Mouse (Mus musculus) heart, adult 2 months (tissue): ENCODE measurements around the gene Pkd1l3.

Experiments used
- CTCF ChIP-seq: fragments of 200-600 bp; IDR thresholded peaks from 2 replicates; pipeline ENCODE4 v1.8.1; 2022; ENCODE audit warnings: antibody characterized with exemption, mild to moderate bottlenecking, moderate library complexity
- EP300 ChIP-seq: fragments of 200-500 bp; IDR thresholded peaks from 2 replicates; pipeline ENCODE4 v1.6.1; 2011; ENCODE audit warnings: low read depth, low read length, control low read depth; ENCODE audit not compliant: insufficient read depth
- POLR2A ChIP-seq: fragments of 200-500 bp; IDR thresholded peaks from 2 replicates; pipeline ENCODE4 v1.6.1; 2011; ENCODE audit warnings: mild to moderate bottlenecking, low read depth, low read length, control low read depth; ENCODE audit not compliant: insufficient read depth

DNA sequence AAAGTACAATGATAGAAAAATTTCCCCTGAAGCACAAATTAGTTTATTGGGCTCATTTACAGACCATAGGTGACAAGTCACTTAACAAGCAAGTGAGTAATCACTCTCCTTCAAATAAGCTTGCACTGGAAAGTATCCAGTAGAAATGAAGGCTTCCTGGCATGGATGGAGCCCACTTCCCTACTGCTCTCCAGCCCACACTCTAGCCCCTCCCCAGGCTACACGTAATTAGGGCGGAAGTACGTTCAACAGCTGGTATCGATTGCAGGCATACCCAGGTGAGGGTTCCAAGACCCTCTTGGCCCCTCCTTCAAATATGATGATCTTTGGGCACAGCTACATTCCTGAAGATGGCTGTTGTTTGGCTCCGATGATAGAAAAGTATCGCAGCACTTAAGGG is 79.8 kb downstream of the Pkd1l3 start:
- TF ChIP-seq CTCF (no peak), POLR2A (no peak), EP300 (no peak)
